Mouse (Mus musculus) layer of hippocampus, adult 2 months (tissue): ENCODE results near the gene Opa3. TPM values are rescaled to one million over a fixed set of nuclear protein-coding genes. Genes with fewer than 3 reads are reported as not detected.

Source experiments
- DNase-seq, 2 experiments: peaks; one replicate each; pipeline ENCODE4 v3.0.0; 2022; ENCODE audit warnings: low spot score in 2 of 2
- H3K27ac ChIP-seq: fragments of 200-600 bp; 2 replicates; pipeline ENCODE4 v1.8.1; 2022
- H3K4me3 ChIP-seq: fragments of 200-600 bp; 2 replicates; pipeline ENCODE4 v1.8.1; 2022; ENCODE audit warnings: mild to moderate bottlenecking
- CTCF ChIP-seq: fragments of 200-600 bp; conservative IDR thresholded peaks from 2 replicates; pipeline ENCODE4 v1.8.1; 2022; ENCODE audit warnings: antibody characterized with exemption, mild to moderate bottlenecking, moderate library complexity
- long read RNA-seq, 2 experiments: library from polyadenylated mRNA; stranded (forward); transcript quantifications; one replicate each; pipeline ENCODE4 v2.0.0; 2021; ENCODE audit warnings: borderline mapping rate in 2 of 2
- total RNA-seq, 2 experiments: library from RNA; stranded (reverse); gene quantifications; 2 replicates each; pipeline ENCODE4 v1.2.3; 2021

Opa3 gene
- 10 to 100 TPM; 37.4 to 38.7 TPM for total RNA-seq
- long read RNA-seq, experiment 1, transcript Opa3-201 (2 exons, 3,366 nt) = major isoform, 47 of 54 reads
- long read RNA-seq, experiment 1, partial matches to known transcripts = 0 of 54 reads
- long read RNA-seq, experiment 1, other reads (novel, unspliced or antisense) = 7 of 54 reads
- long read RNA-seq, experiment 2, transcript Opa3-201 (2 exons, 3,366 nt) = major isoform, 76 of 85 reads
- long read RNA-seq, experiment 2, partial matches to known transcripts = 7 of 85 reads
- long read RNA-seq, experiment 2, other reads (novel, unspliced or antisense) = 2 of 85 reads

DNA sequence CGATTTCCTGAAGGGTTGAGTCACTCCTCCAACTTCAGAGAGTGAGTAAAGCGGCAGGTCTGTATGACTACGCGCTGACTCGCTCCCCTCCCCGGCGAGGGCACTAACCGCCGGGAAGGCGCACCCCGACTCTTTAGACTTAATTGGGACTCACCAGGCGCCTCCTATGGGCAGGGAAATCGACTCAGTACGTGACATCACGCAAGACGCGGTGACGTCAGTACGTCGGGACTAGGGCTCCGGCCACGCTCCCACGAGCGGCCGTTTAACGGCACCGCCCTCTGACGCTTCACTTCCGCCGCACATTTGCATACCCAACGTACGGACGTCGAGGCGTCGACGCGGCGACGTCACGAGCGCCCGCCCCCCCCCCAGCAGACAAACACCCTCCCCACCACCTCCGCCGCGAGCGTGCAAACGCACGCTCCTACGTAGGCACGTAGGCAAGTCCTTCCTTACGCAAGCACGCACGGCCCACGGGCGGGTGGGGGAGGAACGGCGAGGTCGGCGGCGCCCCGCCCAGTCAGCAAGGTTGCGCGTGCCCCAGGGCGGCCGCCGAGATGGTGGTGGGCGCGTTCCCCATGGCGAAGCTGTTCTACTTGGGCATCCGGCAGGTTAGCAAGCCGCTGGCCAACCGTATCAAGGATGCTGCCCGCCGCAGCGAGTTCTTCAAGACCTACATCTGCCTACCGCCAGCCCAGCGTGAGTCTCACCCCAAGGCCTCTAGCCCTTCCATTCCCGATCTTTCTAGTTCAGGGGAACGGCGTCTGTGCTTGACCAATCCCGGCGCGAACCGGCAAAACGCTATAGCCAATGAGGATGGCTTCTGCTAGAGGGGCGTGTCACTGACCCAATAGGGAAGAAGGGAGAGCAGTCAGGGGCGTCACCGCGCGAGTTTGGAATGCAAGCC lies at the start of gene Opa3:
Gene Opa3, plus strand, starts transcription at position 452 of the 910 bp plus-strand sequence.
- peak within 1 kb of the TSS; percentile 100 for H3K27ac ChIP-seq
- H3K4me3 ChIP-seq = peak within 1 kb of the TSS; percentile 72
- peak; percentile 99 to 100 for DNase-seq
- peak; percentile 75 for TF ChIP-seq CTCF

DNA sequence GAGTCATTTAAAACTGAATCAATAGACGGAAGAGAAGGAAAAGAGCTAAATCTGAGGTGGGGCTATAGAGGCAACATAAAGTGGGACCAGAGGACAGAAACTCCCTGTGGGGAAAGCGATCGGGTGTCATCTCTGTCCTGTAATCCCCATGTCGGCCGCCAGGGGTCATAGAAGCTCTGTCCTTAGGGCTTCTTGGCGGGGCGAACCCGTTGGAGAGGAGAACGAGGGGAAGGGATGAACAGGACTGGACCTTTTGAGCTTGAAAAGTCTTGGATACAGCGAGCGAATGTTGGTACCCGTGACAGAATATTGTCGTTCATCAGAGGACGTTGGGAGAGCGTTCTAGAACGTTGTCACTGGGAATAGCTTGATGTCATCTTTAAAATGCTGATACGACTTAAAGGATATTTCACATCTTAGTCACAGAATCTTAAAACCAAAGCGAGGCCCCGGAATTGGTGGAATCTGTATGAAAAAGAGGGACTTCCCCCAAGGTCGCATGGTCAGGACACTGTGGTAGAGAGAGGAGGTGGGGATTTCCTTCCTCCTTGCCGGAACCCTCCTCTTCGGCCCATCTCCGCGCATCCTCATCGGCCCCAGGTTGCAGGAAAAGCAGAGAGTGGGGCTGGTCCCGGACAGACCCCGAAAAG lies 49.6 kb upstream of the Opa3 start:
- H3K27ac ChIP-seq = peak overlapping the region; percentile 97
- peak; percentile 96 for TF ChIP-seq CTCF
- DNase-seq = peak; percentile 79 to 89
- peak overlapping the region; percentile 79 for H3K4me3 ChIP-seq

DNA sequence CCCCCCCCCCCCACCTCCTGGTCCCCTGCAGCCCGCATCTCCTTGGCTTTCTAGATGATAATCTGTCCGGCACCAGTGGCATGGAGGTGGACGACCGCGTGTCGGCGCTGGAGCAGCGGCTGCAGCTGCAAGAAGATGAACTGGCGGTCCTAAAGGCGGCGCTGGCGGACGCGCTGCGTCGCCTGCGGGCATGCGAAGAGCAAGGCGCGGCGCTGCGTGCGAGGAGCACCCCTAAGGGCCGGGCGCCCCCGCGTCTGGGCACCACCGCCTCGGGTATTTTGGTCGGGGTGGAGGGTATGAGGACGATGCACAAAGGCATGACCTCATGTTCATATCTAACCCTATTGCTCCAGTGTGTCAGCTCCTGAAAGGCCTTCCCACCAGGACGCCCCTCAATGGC lies 49.0 kb upstream of the Opa3 start:
- DNase-seq = peak in 1 of 2 experiments; percentile 60
- Histone ChIP-seq H3K4me3 (peak overlapping the region; percentile 79), H3K27ac (peak overlapping the region; percentile 40; the same call in 1 of the 2 replicates)
- TF ChIP-seq CTCF = peak; percentile 71

DNA sequence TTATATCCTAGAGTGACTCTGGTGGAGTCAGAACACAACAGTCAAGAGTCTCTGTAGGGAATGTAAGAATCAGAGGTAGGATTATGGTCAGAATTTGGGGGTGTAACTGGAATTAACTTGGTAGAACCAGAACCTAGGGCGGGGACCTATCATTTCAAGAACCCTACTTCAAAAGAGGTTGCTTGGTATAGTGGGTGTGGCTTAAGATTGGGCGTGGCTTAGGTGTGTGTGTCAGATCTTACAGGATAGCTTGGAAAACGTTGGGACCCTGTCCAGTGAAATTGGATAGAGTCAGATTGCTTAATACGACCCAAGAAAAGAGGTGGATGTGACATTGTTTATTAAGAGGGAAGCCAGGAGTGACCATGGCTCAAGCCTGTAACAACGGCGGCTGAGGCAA lies 48.2 kb upstream of the Opa3 start:
- no peak for TF ChIP-seq CTCF
- no peak for DNase-seq
- Histone ChIP-seq H3K4me3 (no peak overlapping the region; the same call in 1 of the 2 replicates), H3K27ac (peak overlapping the region; percentile 40; the same call in 1 of the 2 replicates)

DNA sequence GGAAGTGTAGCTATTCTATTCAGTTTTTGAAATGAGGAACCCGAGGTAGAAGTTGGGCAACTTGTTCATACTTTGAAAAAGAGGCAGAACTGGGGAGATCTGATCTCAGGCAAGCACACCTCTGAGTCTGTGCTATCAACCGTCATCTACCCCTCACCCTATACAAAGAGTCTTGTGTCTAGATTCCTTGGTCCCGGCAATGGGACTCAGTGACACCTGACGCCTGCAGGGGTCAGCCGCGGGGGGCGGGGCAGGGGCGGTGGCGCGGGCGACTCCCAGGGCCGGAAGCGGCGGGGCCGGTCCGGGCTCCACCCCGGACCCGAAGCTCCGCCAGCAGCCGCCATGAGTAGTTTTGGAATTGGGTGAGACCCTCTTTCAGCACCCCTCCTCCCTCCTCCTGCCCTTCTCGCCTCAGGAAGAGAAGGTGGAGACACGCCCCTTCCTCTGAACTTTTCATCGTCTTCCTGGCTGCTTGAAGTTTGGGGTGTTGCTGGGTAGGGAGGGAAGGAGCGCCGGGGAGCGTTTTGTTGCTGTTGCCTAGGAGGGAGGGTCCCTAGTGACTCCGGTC lies 47.2 kb upstream of the Opa3 start:
- Histone ChIP-seq H3K27ac (peak overlapping the region; percentile 39; the same call in 1 of the 2 replicates), H3K4me3 (peak overlapping the region; percentile 46)
- no peak; the same call in 1 of the 2 replicates for TF ChIP-seq CTCF
- no peak for DNase-seq

DNA sequence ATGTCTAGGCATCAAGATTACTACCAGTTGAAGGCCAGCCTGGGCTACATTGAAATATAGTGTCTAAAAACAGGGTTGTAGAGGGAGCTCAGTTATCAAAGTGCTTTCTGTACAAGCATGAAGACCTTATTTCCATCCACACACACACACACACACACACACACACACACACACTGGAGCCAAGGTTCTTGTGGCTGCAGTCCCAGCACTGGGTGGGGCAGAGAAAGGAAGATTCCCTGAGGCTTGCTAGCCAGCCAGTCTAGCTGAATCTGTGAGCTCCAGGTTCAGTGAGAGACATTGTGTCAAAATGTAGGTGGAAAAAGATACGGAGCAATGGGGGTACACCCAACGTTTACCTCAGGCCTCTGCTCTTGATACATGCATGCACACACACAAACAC lies 43.9 kb upstream of the Opa3 start:
- no peak for TF ChIP-seq CTCF
- DNase-seq = no peak
- Histone ChIP-seq H3K27ac (peak overlapping the region; percentile 49), H3K4me3 (no peak overlapping the region)

DNA sequence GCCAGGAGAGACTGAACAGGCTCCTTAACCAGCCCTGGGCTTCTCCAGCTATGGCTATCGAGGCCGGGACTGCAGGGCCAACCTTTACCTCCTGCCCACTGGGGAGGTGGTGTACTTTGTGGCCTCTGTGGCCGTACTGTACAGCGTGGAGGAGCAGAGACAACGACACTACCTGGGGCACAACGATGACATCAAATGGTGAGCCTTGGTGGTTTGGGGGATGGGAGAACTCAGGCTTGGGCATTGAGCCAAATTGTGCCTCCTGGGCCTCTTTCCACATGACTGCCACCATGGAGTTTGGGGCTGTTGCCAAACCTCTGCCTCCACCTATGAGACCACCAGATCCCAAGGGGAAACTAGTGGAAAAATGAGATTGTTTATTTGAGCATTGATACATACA lies 43.4 kb upstream of the Opa3 start:
- Histone ChIP-seq H3K27ac (peak overlapping the region; percentile 49), H3K4me3 (no peak overlapping the region)
- DNase-seq = no peak
- TF ChIP-seq CTCF = no peak

DNA sequence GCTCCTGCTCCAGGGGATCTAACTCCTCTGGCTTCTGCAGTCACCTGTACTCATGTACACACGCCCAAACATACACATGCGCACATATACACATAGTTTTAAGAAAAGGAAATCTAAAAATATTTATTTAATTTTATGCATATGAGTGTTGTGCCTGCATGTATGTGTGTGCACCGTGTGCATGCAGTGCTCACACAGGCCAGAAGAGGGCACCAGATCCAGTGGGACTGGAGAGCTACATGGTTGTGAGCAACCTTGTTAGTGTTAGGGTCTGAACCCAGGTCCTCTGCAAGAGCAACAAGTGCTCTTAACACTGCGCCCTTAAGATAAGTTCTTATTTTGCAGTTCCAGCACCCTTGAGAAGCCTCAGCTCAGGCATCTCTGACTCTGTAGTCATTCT lies 33.5 kb upstream of the Opa3 start:
- Histone ChIP-seq H3K4me3 (no peak overlapping the region), H3K27ac (no peak overlapping the region)
- DNase-seq = no peak
- peak; percentile 67 for TF ChIP-seq CTCF

DNA sequence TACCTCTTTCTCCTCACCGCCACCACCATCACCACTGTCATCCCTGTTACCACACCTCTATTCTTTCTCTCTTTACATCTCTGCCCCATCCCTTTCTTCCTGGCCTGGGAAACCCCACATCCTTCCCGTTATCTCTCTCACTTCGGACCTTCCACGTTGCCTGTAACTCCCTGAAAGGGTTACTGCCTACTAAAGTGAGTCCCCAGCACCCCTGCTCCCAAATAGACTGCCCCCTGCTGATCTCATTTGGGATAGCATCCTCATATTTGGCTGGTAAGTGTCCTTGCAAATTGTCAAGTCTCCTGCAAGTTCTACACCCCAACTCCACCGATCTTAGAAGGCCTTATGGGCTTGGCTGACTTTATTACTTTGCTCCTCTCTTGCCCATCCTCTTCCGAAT lies 31.5 kb upstream of the Opa3 start:
- Histone ChIP-seq H3K27ac (no peak overlapping the region), H3K4me3 (no peak overlapping the region)
- TF ChIP-seq CTCF = peak; percentile 83
- peak in 1 of 2 experiments; percentile 58 for DNase-seq

DNA sequence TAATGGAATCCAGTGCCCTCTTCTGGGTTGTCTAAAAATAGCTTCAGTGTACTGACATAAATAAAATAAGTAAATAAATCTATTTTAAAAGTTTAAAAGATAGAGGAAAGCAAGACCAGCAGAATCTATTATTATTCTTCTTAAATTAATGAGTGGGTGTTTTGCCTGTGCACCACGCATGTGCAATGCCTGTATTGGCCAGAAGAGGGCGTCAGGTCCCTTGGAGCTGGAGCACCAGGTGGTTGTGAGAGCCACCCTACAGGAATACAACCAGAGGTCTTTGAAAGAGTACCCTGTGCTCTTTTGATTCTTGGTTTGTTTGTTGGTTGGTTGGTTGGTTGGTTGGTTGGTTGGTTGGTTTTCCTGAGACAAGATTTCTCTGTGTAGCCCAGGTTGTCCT lies 30.1 kb upstream of the Opa3 start:
- TF ChIP-seq CTCF = peak; percentile 76
- no peak overlapping the region for H3K27ac ChIP-seq
- no peak overlapping the region for H3K4me3 ChIP-seq
- DNase-seq = no peak

DNA sequence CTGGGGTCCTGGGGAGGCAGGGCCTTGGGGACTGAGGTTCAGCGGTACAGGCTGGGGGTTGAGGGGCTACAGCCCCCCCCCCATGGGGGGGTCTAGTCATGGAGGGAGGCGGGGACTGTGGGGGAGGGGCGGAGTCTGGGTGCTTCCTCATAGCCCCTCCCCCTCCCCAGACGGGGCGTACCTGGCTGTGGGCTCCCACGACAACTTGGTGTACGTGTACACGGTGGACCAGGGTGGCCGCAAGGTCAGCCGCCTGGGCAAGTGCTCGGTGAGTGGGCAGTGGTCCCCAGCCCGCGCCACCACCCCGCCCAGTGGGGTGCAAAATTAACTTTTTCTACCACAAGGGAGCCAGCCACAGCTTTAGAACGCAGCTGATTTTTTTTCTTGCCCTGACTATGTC lies 26.5 kb upstream of the Opa3 start:
- no peak for TF ChIP-seq CTCF
- DNase-seq = no peak
- H3K27ac ChIP-seq = no peak overlapping the region
- H3K4me3 ChIP-seq = no peak overlapping the region

DNA sequence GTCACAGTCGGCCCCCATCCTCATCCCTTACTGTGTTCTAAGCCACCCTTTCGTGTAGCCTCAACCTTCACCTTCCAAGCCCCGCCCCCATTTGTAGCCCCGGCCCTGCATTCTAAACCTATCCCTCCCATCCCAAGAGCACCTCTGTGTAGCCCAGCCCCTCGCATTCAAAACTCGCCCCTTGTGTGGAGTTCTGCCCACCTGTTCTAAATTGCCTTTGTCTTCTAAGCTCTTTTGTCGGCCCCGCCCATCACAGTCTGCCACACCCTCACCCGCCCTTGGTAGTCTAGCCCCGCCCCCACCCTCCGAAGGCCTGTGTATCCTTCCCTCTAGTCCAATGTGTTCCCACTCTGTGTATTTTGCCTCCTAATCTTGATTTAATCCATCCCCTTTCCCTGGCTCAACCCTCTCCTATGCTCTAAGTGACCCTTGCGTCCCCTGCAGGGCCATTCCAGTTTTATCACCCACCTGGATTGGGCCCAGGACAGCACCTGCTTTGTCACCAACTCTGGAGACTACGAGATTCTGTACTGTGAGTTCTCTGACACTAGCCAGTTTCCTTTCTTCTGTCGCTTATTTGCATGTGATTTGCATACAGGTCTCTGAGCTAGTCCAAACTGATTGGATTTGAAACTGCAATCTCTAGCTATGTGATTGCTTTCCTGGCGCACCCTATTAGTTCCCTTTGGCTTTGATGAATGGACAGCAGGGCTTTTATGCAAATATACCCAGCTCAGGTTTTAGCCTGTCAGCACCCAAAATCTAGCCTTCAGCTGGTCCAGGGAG lies 25.9 kb upstream of the Opa3 start:
- Histone ChIP-seq H3K4me3 (no peak overlapping the region), H3K27ac (no peak overlapping the region)
- DNase-seq = no peak
- TF ChIP-seq CTCF = no peak
